Mouse (Mus musculus) heart, adult 18-20 months (tissue): ENCODE data around the gene Stxbp4. TPM values are rescaled to one million over a fixed set of nuclear protein-coding genes. Genes with fewer than 3 reads are reported as not detected.

Experiments
- DNase-seq, 2 experiments: peaks; one replicate each; pipeline ENCODE4 v3.0.0; 2021 to 2022; ENCODE audit warnings: mixed read lengths in 1 of 2
- total RNA-seq, 2 experiments: library from RNA; stranded (reverse); gene quantifications; 2 replicates each; pipeline ENCODE4 v1.2.3; 2021

Gene Stxbp4
- total RNA-seq, 2 experiments from 2014 or later = 4.2 to 5.5 TPM

- DNase-seq = no peak
Measured at GRCm38 (mm10) chr11:90464046-90464595, 173.8 kb downstream of the Stxbp4 start.

DNA sequence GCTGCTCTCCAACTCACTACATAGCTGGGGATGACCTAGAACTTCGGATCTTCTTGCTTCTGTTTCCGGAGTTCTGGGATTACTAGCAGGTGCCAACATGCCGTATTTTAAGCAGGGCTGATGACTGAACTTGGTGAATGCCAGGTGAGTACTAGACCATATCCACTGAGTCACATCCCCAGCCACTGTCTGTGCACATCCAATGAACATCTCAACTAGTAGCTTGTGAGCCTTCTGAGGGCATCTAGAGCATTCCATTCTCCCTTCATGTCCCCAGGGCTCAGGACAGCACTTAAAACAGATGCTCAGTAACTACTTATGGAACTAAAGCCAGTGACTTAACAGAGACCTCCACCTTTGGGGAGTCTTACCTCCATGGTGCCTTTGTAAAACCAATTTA lies 177.4 kb downstream of the Stxbp4 start:
- DNase-seq = no peak

DNA sequence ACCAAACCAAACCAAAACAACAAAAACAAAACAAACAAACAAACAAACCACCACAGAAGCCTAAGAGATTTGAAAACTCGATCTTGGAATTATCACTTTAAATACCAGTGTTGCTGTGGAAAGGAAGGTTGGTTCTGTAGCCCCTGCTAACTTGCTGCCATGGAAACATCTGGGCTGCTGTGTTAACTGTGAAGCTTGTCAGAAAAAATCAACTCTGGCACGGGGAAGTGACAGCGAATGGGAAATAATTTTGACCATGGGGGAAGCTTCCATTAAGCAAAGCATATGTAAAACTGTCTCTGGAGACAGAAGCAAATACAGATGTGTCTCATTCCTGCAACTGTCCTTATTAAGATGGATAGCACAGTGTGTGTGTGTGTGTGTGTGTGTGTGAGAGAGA lies 185.8 kb downstream of the Stxbp4 start:
- DNase-seq = no peak

GRCm38 (mm10) chr11:90451506-90451905 lies 186.4 kb downstream of the Stxbp4 start:
- no peak for DNase-seq

DNA sequence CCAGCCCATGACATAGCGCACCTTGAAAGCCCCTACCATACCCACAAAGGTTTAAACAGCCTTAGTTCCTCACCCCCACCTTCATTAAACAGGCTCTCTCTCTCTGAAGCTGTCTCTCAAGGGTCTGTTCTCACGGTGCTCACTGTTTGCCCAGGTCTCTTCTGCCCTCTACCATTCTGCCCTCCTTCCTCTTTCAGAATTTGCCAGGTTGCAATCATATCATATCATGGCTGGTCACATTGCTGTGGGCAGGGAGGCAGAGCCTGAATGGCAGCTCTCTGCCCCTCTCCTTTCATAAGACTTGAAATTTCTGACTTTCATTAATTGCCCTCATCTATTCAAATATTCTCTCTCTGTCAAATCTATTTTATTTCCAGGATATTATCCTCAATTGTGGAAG lies 195.4 kb downstream of the Stxbp4 start:
- no peak for DNase-seq

DNA sequence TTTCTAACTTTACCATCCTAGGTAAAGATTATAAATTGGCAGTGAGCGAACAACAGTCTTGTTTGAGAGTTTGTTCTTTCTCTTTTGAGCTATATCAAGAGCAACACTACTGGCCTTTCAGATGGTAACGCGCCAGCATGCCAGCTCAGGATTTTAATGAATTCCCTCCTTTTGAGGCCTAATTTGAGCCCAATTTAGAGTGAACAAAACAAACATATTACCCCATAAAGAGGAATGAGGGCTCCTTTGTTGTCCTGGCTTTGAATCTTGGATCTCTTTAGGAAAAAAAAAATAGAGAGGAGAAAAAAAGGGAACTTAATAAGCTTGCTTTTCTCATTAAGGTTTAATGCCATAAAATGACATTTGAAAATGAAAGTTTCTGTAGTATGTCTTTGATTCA lies 197.0 kb downstream of the Stxbp4 start:
- DNase-seq = no peak

DNA sequence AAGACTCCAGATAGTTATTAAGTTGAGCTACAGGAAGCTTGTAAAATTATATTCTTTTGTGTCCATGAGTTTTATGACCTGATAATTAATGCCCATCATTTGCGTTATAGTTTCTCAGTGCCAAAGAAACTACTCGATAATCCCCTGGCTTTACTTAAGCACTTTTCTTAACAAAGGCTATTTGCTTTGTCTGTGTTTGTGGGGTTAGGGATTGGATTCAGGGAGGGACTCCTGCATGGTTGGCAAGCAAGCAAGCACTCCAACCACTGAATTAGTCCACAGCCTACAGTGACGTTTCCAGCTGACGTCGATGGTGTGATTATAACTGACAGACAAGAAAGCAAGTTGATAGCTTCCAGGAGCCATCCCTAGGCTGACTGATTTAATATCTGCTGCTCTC lies 199.1 kb downstream of the Stxbp4 start:
- DNase-seq = no peak

Other genes with a start within 250 kb of the Stxbp4 start
- gene Hlf, start 247.2 kb downstream of the Stxbp4 start, total RNA-seq = 10 to 100 TPM; 11.3 TPM
- 10 to 100 TPM; 20.1 to 24.2 TPM for gene Cox11, start 89 bp upstream of the Stxbp4 start, total RNA-seq
- 10 to 100 TPM; 14.9 to 16.4 TPM for gene Tom1l1, start 50.3 kb upstream of the Stxbp4 start, total RNA-seq